Mouse (Mus musculus): ENCODE results near the gene Cdkal1.

GRCm38 (mm10) chr13:29199679-29200078 lies 655.8 kb downstream of the Cdkal1 start:
- TF ChIP-seq CTCF (IDR thresholded peaks at IDR 0.05) (no peak), POLR2A (IDR thresholded peaks at IDR 0.05; ENCODE audit: insufficient read depth, low read depth, low read length) (no peak), EP300 (IDR thresholded peaks at IDR 0.05; ENCODE audit: insufficient read depth, low read depth, low read length) (peak; percentile 88)
